Mouse (Mus musculus) ovary, adult 18-20 months (tissue): Measurements from ENCODE around the gene Pfas.
"Not testable (repeated sequence)": the region's sequence is repeated elsewhere in the genome, so short reads cannot be mapped to it uniquely, and the experiment has no call there.

ENCODE experiments used
- DNase-seq: peaks from one replicate; pipeline ENCODE4 v3.0.0; 2022; ENCODE audit warnings: low spot score, mixed read lengths

Gene Pfas

GRCm38 (mm10) chr11:68939451-68940304, 68.6 kb downstream of the Pfas start:
- peak; percentile 86 for DNase-seq

- DNase-seq = not testable (repeated sequence)
Observed at GRCm38 (mm10) chr11:68936951-68937350, 71.3 kb downstream of the Pfas start.
